Mouse (Mus musculus): ENCODE measurements around the gene Tmem229b. TPM values are rescaled to one million over a fixed set of nuclear protein-coding genes. Genes with fewer than 3 reads are reported as not detected.

Gene Tmem229b
- polyA plus RNA-seq, 1 experiment = 60.9 TPM

- TF ChIP-seq POLR2A (IDR thresholded peaks at IDR 0.05; ENCODE audit: borderline replicate concordance, low read depth, low read length) = no peak
- Histone ChIP-seq H3K4me1 (ENCODE audit: control insufficient read depth, insufficient read depth, low read length) (0 out of 2 replicates have a peak, but pooled peaks cover 3% of the 10 kb centered on the region), H3K27ac (ENCODE audit: insufficient read depth, low read depth, low read length) (no peak overlapping the region), H3K4me3 (ENCODE audit: insufficient read depth, low read length) (no peak overlapping the region)
Measured at GRCm38 (mm10) chr12:79010569-79010968, 3.1 kb upstream of the Tmem229b start.

GRCm38 (mm10) chr12:79006478-79007125 lies 825 bp downstream of the Tmem229b start:
- TF ChIP-seq POLR2A (IDR thresholded peaks at IDR 0.05; ENCODE audit: borderline replicate concordance, low read depth, low read length) (no peak), CTCF (IDR thresholded peaks at IDR 0.05; ENCODE audit: low read depth, low read length) (peak; percentile 25; the same call in 1 of the 2 replicates)
- Histone ChIP-seq H3K4me3 (ENCODE audit: insufficient read depth, low read length) (peak overlapping the region; percentile 98), H3K4me1 (ENCODE audit: control insufficient read depth, insufficient read depth, low read length) (peaks cover 12% of the 10 kb centered on the region), H3K27ac (ENCODE audit: insufficient read depth, low read depth, low read length) (no peak overlapping the region)

GRCm38 (mm10) chr12:79006076-79006475 lies 1.4 kb downstream of the Tmem229b start:
- no peak for TF ChIP-seq CTCF (IDR thresholded peaks at IDR 0.05; ENCODE audit: low read depth, low read length)
- no peak for TF ChIP-seq POLR2A (IDR thresholded peaks at IDR 0.05; ENCODE audit: borderline replicate concordance, low read depth, low read length)
- Histone ChIP-seq H3K27ac (ENCODE audit: insufficient read depth, low read depth, low read length) (no peak overlapping the region), H3K4me3 (ENCODE audit: insufficient read depth, low read length) (peak overlapping the region; percentile 98), H3K4me1 (ENCODE audit: control insufficient read depth, insufficient read depth, low read length) (peaks cover 10% of the 10 kb centered on the region)

- peaks cover 10% of the 10 kb centered on the region for H3K4me1 ChIP-seq (ENCODE audit: control insufficient read depth, insufficient read depth, low read length)
- TF ChIP-seq CTCF (IDR thresholded peaks at IDR 0.05; ENCODE audit: low read depth, low read length) = no peak
- TF ChIP-seq POLR2A (IDR thresholded peaks at IDR 0.05; ENCODE audit: borderline replicate concordance, low read depth, low read length) = no peak
- H3K4me3 ChIP-seq (ENCODE audit: insufficient read depth, low read length) = no peak overlapping the region
- no peak overlapping the region for H3K27ac ChIP-seq (ENCODE audit: insufficient read depth, low read depth, low read length)
Measured at GRCm38 (mm10) chr12:79005456-79005855, 2.0 kb downstream of the Tmem229b start.

- no peak overlapping the region for H3K27ac ChIP-seq (ENCODE audit: insufficient read depth, low read depth, low read length)
- H3K4me1 ChIP-seq (ENCODE audit: control insufficient read depth, insufficient read depth, low read length) = peaks cover 10% of the 10 kb centered on the region
- TF ChIP-seq POLR2A (IDR thresholded peaks at IDR 0.05; ENCODE audit: borderline replicate concordance, low read depth, low read length) = no peak
- no peak for TF ChIP-seq CTCF (IDR thresholded peaks at IDR 0.05; ENCODE audit: low read depth, low read length)
- no peak overlapping the region for H3K4me3 ChIP-seq (ENCODE audit: insufficient read depth, low read length)
Measured at GRCm38 (mm10) chr12:79002978-79003377, 4.4 kb downstream of the Tmem229b start.

- TF ChIP-seq POLR2A (IDR thresholded peaks at IDR 0.05; ENCODE audit: borderline replicate concordance, low read depth, low read length) (no peak), CTCF (IDR thresholded peaks at IDR 0.05; ENCODE audit: low read depth, low read length) (no peak)
- no peak overlapping the region for H3K27ac ChIP-seq (ENCODE audit: insufficient read depth, low read depth, low read length)
- H3K4me1 ChIP-seq (ENCODE audit: control insufficient read depth, insufficient read depth, low read length) = peaks cover 10% of the 10 kb centered on the region
- H3K4me3 ChIP-seq (ENCODE audit: insufficient read depth, low read length) = no peak overlapping the region
Measured at GRCm38 (mm10) chr12:79002406-79002805, 5.0 kb downstream of the Tmem229b start.

- H3K4me1 ChIP-seq (ENCODE audit: control insufficient read depth, insufficient read depth, low read length) = no peaks in the 10 kb centered on the region
- no peak for TF ChIP-seq CTCF (IDR thresholded peaks at IDR 0.05; ENCODE audit: low read depth, low read length)
- no peak for TF ChIP-seq POLR2A (IDR thresholded peaks at IDR 0.05; ENCODE audit: borderline replicate concordance, low read depth, low read length)
- H3K4me3 ChIP-seq (ENCODE audit: insufficient read depth, low read length) = no peak overlapping the region
- H3K27ac ChIP-seq (ENCODE audit: insufficient read depth, low read depth, low read length) = no peak overlapping the region
Measured at GRCm38 (mm10) chr12:78996711-78997110, 10.7 kb downstream of the Tmem229b start.

- Histone ChIP-seq H3K4me1 (ENCODE audit: control insufficient read depth, insufficient read depth, low read length) (no peaks in the 10 kb centered on the region), H3K27ac (ENCODE audit: insufficient read depth, low read depth, low read length) (no peak overlapping the region), H3K4me3 (ENCODE audit: insufficient read depth, low read length) (no peak overlapping the region)
- TF ChIP-seq CTCF (IDR thresholded peaks at IDR 0.05; ENCODE audit: low read depth, low read length) = no peak
Measured at GRCm38 (mm10) chr12:78996271-78996670, 11.2 kb downstream of the Tmem229b start.

GRCm38 (mm10) chr12:78987581-78988081 lies 19.8 kb downstream of the Tmem229b start:
- Histone ChIP-seq H3K4me3 (ENCODE audit: insufficient read depth, low read length) (no peak overlapping the region), H3K27ac (ENCODE audit: insufficient read depth, low read depth, low read length) (no peak overlapping the region), H3K4me1 (ENCODE audit: control insufficient read depth, insufficient read depth, low read length) (no peaks in the 10 kb centered on the region)
- TF ChIP-seq CTCF (IDR thresholded peaks at IDR 0.05; ENCODE audit: low read depth, low read length) = no peak
- no peak for TF ChIP-seq POLR2A (IDR thresholded peaks at IDR 0.05; ENCODE audit: borderline replicate concordance, low read depth, low read length)

- Histone ChIP-seq H3K4me1 (ENCODE audit: control insufficient read depth, insufficient read depth, low read length) (peaks cover 14% of the 10 kb centered on the region), H3K27ac (ENCODE audit: insufficient read depth, low read depth, low read length) (no peak overlapping the region), H3K4me3 (ENCODE audit: insufficient read depth, low read length) (no peak overlapping the region)
- TF ChIP-seq POLR2A (IDR thresholded peaks at IDR 0.05; ENCODE audit: borderline replicate concordance, low read depth, low read length) = no peak
- TF ChIP-seq CTCF (IDR thresholded peaks at IDR 0.05; ENCODE audit: low read depth, low read length) = no peak
Measured at GRCm38 (mm10) chr12:78984035-78984432, 23.4 kb downstream of the Tmem229b start.

All from bone marrow macrophage, adult 2 months (primary cell).